9 mouse cellular contexts compared by ENCODE assay signal in the genomic region with DNA sequence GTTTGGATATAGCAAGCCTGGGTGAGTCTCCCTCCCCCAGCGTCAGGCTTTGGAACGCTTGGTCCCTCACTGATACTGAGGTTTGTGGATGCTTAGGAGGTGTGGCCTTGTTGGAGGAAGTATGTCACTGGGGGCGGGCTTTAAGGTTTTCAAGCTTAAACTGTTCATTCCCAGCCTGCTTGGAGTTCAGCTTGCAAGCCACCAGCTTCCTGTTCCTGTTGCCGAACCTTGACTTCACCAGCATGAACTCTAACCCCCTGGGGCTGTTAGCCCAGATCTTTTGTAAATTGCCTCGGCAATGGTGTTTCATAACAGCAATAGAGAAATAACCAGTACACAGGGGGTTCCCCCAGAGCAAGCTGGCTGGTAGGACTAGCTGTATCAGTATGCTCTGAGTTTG.
A peak's percentile ranks its signal among the peaks of the same experiment; 100 is the strongest.
DNase-seq lines count a peak whose midpoint lies in the region; TF ChIP-seq lines count a peak whose summit lies in the region.
"Had no signal": no experiment of that assay in that cellular context is flagged by ENCODE, and none has a peak within 500 bp of the region (broad histone marks: within the 10 kb centered on the region; RNA-seq: fewer than 3 reads in every experiment).

No protein-coding gene starts in this region.

- H3K36me3 ChIP-seq in ES-E14 (ENCODE audit: control insufficient read depth, insufficient read depth, low read length, poor library complexity, severe bottlenecking): no peaks in the 10 kb centered on the region

- peak overlapping the region; percentile 43; the same call in 1 of the 2 replicates for H3K27ac ChIP-seq in layer of hippocampus, adult 2 months
- H3K27ac ChIP-seq in ES-E14 (ENCODE audit: insufficient read depth, low read depth, low read length, poor library complexity, severe bottlenecking): peak overlapping the region; percentile 35; the same call in 1 of the 2 replicates

- in situ Hi-C loops in ES-E14 (cut with MboI; ENCODE audit: low sequenced_read_pairs in 2 of 2, unreplicated experiment in 2 of 2): no loop called here

- no peak for TF ChIP-seq CTCF in layer of hippocampus, adult 2 months (conservative IDR thresholded peaks at IDR 0.05)

- no peak for DNase-seq in layer of hippocampus, adult 2 months (ENCODE audit: low spot score in 2 of 2)
- no peak for DNase-seq in layer of hippocampus, adult 8-10 months (ENCODE audit: low spot score in 2 of 2)
- DNase-seq in ES-E14 (ENCODE audit: low read depth, low spot score): peak; percentile 74
- DNase-seq in c-Kit-positive CD71-positive TER-119-negative erythroid progenitor cells, embryonic 14.5 days (ENCODE audit: low read depth): peak; percentile 5
- peak; percentile 34 to 52 for DNase-seq in kidney, postnatal 4 days
- no peak for DNase-seq in natural killer cell, adult 2 months (ENCODE audit: low spot score in 2 of 2)
- no peak for DNase-seq in right cerebral cortex, adult 2 months (ENCODE audit: low spot score in 2 of 2)
- no peak for DNase-seq in urinary bladder, adult 18-20 months (ENCODE audit: low spot score in 2 of 2)

- H3K9me3 ChIP-seq in ES-E14 (ENCODE audit: control insufficient read depth, insufficient read depth, low read depth, low read length): no peaks in the 10 kb centered on the region

- H3K4me3 ChIP-seq in layer of hippocampus, adult 2 months: no peak overlapping the region
- peak overlapping the region; percentile 48 to 90 for H3K4me3 ChIP-seq in ES-E14 (ENCODE audit: insufficient read depth in 1 of 2, low read depth in 1 of 2, low read length in 2 of 2, poor library complexity in 1 of 2, severe bottlenecking in 1 of 2)
- H3K4me3 ChIP-seq: erythroblast, embryonic 14.5 days had no signal

- peaks cover 2 to 9% of the 10 kb centered on the region in 2 experiments; a peak in 3 of 4 replicates for H3K4me1 ChIP-seq in ES-E14 (ENCODE audit: control insufficient read depth in 2 of 2, insufficient read depth in 2 of 2, low read length in 2 of 2, poor library complexity in 1 of 2)

- H3K9ac ChIP-seq in ES-E14 (ENCODE audit: insufficient read depth, low read depth, low read length, poor library complexity, severe bottlenecking): peak overlapping the region; percentile 57; the same call in 1 of the 2 replicates

TF ChIP-seq in ES-E14, 5 proteins besides CTCF, POLR2A, EP300 and RAD21:
- no peak for TF ChIP-seq HCFC1 (IDR thresholded peaks at IDR 0.05; ENCODE audit: borderline replicate concordance, insufficient read depth, low read length)
- TF ChIP-seq ZC3H11A (IDR thresholded peaks at IDR 0.05; ENCODE audit: borderline replicate concordance, low read depth, low read length): no peak
- no peak for TF ChIP-seq ZNF384 (IDR thresholded peaks at IDR 0.05; ENCODE audit: low read depth, low read length)
- no peak for TF ChIP-seq CHD2 (IDR thresholded peaks at IDR 0.05; ENCODE audit: low read depth, low read length)

Comparison
In these comparisons a context has a peak if more than half of its experiments do, and no peak if none do; other contexts are left out.
1. DNase-seq: peak in ES-E14 (single experiment), c-Kit-positive CD71-positive TER-119-negative erythroid progenitor cells, embryonic 14.5 days (single experiment) and kidney, postnatal 4 days (2 of 2); none in layer of hippocampus, adult 2 months (0 of 2), layer of hippocampus, adult 8-10 months (0 of 2), natural killer cell, adult 2 months (0 of 2), right cerebral cortex, adult 2 months (0 of 2) and urinary bladder, adult 18-20 months (0 of 2).